Mouse (Mus musculus): ENCODE data around the gene Atxn1l. TPM values are rescaled to one million over a fixed set of nuclear protein-coding genes. Genes with fewer than 3 reads are reported as not detected.

Gene Atxn1l
- polyA plus RNA-seq (2014; fragmentation: Nextera tagmentation; extraction: Ambion mirVana) = 5.6 and 7.5 TPM in 2 replicates

DNA sequence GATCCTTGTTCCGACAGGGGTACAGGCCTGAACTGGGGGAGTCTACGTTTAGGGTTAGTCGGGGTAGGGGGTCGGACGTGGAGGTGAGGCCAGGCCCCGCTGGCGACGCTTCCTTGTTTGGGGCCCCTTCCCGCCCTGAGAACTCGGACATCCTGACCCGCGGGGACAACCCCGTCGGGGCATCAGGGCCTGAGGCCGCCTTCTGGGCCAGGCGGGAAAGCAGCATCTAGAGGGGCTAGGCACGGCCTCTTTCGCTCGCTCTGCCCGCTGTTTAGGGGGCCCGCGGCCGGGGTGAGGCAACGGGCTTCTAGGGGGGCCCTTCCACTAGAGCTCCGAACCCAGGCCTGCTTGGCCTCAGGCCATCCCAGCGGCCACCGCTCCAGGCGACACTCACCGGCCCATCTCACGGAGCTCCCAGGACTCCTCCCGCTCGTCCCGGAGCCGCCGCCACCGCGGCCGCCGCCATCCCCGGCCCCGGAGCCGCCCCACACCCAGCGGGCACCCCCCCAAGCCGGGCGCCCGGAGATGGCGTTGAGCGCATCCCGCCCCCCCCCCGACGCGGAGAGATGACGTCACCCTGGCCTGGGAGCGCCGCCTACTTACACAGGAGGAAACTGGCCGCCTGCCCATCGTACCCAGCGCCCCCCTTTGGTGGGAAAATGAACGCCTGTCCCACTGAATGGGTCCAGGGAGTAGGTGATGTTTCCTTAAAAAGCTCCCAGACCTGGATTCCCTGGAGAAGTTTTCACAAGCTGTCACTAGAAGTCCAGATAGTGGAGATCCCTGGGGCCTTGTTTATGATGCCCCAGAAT lies at the start of gene Atxn1l:
Gene Atxn1l (minus strand): TSS at position 503 of the 812 bp plus-strand sequence.
- peaks cover 10% of the 10 kb centered on the region for H3K4me1 ChIP-seq (replicated peaks; ENCODE audit: control insufficient read depth, insufficient read depth, low read length)
- DNase-seq (ENCODE audit: low spot score) (peak; percentile 92), ATAC-seq (replicated peaks; ENCODE audit: low FRiP score) (peak; percentile 87)
- H3K4me2 ChIP-seq = peak within 1 kb of the TSS; percentile 97
- no peaks in the 10 kb centered on the region for H3K9me3 ChIP-seq (ENCODE audit: control insufficient read depth, low read length)
- H3K36me3 ChIP-seq (ENCODE audit: control insufficient read depth, insufficient read depth, low read length) = peaks cover 11% of the 10 kb centered on the region
- H3K9ac ChIP-seq (ENCODE audit: low read depth, low read length) = peak within 1 kb of the TSS; percentile 97
- no peaks in the 10 kb centered on the region for H3K27me3 ChIP-seq (replicated peaks; ENCODE audit: control insufficient read depth, insufficient read depth, low read length)
- peak within 1 kb of the TSS; percentile 73; the same call in 1 of the 2 replicates for H3K27ac ChIP-seq (ENCODE audit: low read depth, low read length)
- H3K4me3 ChIP-seq (ENCODE audit: low read depth, low read length) = peak within 1 kb of the TSS; percentile 99
- under 1% methylated on average over 58 of the region's 59 CpGs for WGBS

DNA sequence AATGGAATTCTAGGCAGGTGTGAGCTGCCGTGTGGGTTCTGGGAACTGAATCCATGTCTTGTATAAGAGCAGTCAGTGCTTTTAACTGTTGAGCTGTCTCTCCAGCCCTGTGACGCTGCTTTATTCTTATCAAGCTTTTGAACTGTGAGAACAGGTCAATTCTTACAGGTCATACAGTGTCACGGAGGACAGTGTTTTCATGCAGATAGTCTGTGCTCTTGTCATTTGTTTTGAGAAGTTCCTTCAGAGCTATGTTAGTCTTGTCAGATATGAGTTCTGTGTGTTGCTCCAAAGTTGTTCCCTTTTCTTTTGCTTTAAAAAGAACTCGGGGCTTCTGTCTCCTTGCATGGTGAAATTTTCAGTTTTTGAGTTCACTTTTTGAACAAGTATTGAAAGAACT lies 43.0 kb upstream of the Atxn1l start:
- Histone ChIP-seq H3K4me1 (replicated peaks; ENCODE audit: control insufficient read depth, insufficient read depth, low read length) (peaks cover 19% of the 10 kb centered on the region), H3K27ac (ENCODE audit: low read depth, low read length) (no peak overlapping the region), H3K27me3 (replicated peaks; ENCODE audit: control insufficient read depth, insufficient read depth, low read length) (no peaks in the 10 kb centered on the region), H3K9me3 (ENCODE audit: control insufficient read depth, low read length) (no peaks in the 10 kb centered on the region), H3K4me3 (ENCODE audit: low read depth, low read length) (no peak overlapping the region), H3K9ac (ENCODE audit: low read depth, low read length) (no peak overlapping the region), H3K4me2 (peak overlapping the region; percentile 79), H3K36me3 (ENCODE audit: control insufficient read depth, insufficient read depth, low read length) (no peaks in the 10 kb centered on the region)
- DNase-seq (ENCODE audit: low spot score) (no peak), ATAC-seq (replicated peaks; ENCODE audit: low FRiP score) (no peak)
- WGBS = 48% methylated on average over 4 of the region's 4 CpGs

DNA sequence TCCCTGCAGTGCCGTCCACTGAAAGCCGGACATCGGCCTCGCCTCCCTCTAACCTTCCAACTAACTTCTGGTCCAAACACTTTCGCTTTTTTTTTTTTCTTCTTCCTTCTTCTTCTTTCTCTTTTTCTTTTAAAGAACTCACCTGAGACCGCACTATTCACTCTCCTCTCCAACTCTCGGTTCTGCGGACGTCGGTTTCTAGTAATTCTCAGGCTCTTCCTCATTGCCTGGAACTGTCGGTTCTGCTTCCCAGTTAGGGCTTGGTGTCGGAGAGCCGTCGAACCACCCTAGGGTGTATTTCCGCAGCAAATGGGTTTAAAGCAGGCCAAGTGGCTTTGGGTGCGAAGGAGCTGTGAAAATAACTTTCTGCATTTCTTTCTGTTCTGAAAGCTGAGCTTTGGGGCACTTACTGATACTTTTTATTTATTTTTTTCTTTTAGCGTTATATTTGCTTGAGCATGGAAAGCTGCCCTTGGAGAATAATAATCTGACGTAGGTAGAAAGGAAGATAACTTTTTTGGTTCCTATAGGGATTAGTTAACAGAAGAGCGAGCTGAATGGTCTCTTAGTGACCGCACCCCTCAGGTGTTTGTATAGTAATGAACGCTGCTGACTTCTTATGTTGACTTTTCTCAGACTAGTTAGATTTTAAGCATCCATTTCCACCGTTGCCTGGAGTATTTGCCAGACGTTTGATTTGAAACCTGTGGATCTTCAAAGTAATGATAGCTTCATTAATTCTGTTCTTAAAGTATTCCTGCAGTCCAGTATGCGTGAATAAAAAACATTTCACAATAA lies 42.1 kb upstream of the Atxn1l start:
- H3K4me2 ChIP-seq = peak overlapping the region; percentile 79
- ATAC-seq (replicated peaks; ENCODE audit: low FRiP score) = no peak
- H3K27ac ChIP-seq (ENCODE audit: low read depth, low read length) = peak overlapping the region; percentile 95
- H3K36me3 ChIP-seq (ENCODE audit: control insufficient read depth, insufficient read depth, low read length) = no peaks in the 10 kb centered on the region
- no peak for DNase-seq (ENCODE audit: low spot score)
- H3K4me3 ChIP-seq (ENCODE audit: low read depth, low read length) = peak overlapping the region; percentile 87
- 17% methylated on average over 24 of the region's 24 CpGs for WGBS
- H3K4me1 ChIP-seq (replicated peaks; ENCODE audit: control insufficient read depth, insufficient read depth, low read length) = peaks cover 19% of the 10 kb centered on the region
- peak overlapping the region; percentile 88 for H3K9ac ChIP-seq (ENCODE audit: low read depth, low read length)
- no peaks in the 10 kb centered on the region for H3K9me3 ChIP-seq (ENCODE audit: control insufficient read depth, low read length)
- no peaks in the 10 kb centered on the region for H3K27me3 ChIP-seq (replicated peaks; ENCODE audit: control insufficient read depth, insufficient read depth, low read length)

DNA sequence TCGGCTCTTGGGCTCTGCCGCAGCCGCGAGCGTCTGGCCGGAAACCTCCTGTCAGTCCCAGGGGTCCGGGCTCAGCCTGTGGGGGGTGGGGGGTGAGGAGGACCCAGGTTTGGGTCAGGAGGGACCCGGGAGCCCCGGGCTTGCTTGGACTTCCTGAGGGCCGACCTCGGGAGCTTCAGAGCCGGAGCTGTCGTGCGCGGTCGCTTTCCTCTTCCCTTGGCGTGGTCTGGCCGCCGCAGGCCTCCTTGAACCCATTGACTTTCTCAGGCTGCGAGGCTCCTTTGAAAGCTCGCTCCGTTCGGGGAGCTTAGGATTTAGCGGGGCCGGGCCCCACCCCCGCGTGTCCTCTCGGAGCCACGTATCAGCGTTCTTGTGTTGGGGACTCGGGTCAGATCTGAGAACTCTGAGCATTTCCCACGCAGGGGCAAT lies 41.5 kb upstream of the Atxn1l start:
- Histone ChIP-seq H3K4me3 (ENCODE audit: low read depth, low read length) (peak overlapping the region; percentile 87), H3K9me3 (ENCODE audit: control insufficient read depth, low read length) (no peaks in the 10 kb centered on the region), H3K4me1 (replicated peaks; ENCODE audit: control insufficient read depth, insufficient read depth, low read length) (peaks cover 19% of the 10 kb centered on the region), H3K9ac (ENCODE audit: low read depth, low read length) (peak overlapping the region; percentile 88), H3K4me2 (peak overlapping the region; percentile 79), H3K36me3 (ENCODE audit: control insufficient read depth, insufficient read depth, low read length) (no peaks in the 10 kb centered on the region), H3K27me3 (replicated peaks; ENCODE audit: control insufficient read depth, insufficient read depth, low read length) (no peaks in the 10 kb centered on the region), H3K27ac (ENCODE audit: low read depth, low read length) (peak overlapping the region; percentile 95)
- DNase-seq (ENCODE audit: low spot score) (no peak), ATAC-seq (replicated peaks; ENCODE audit: low FRiP score) (peak; percentile 40)
- WGBS = under 1% methylated on average over 31 of the region's 32 CpGs

DNA sequence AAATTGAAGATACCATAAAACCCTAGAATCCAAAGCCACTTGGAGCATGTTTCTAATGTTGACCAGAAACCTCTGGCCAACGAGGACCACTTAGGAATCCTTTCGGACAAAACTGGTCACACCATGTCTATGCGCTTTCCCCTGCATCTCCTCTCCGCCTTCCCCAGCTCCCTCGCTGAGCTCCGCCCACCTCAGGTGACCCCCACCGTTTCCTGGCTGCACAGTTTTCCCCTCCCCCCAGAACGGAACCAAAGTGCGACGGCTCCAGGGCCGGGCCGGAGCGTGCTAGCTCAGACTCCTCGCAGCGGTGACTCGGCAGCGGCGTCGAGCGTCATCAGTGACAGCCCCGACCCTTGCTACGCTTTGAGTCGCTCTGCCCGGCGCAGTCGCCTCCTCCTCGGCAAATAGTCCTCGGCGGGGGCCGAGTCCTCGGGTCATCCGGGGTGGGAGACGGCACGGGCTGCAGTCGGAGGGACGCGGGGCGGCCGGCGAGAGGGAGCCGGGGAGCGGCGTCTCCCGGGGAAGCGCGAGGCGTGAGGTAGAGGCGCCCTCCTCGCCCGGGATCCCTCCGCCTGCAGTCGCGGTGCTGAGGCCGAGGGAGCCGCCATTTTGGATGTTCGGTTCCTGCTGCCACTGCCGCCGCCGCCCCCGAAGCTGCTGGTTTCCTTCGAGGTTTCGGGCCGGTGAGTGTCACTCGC lies 40.9 kb upstream of the Atxn1l start, which contains the start of gene Ap1g1:
Gene Ap1g1 (plus strand): TSS at position 275 of the 698 bp plus-strand sequence.
- peaks cover 16% of the 10 kb centered on the region for H3K4me1 ChIP-seq (replicated peaks; ENCODE audit: control insufficient read depth, insufficient read depth, low read length)
- no peaks in the 10 kb centered on the region for H3K27me3 ChIP-seq (replicated peaks; ENCODE audit: control insufficient read depth, insufficient read depth, low read length)
- H3K9me3 ChIP-seq (ENCODE audit: control insufficient read depth, low read length) = no peaks in the 10 kb centered on the region
- peak within 1 kb of the TSS; percentile 79 for H3K4me2 ChIP-seq
- no peaks in the 10 kb centered on the region for H3K36me3 ChIP-seq (ENCODE audit: control insufficient read depth, insufficient read depth, low read length)
- H3K9ac ChIP-seq (ENCODE audit: low read depth, low read length) = peak within 1 kb of the TSS; percentile 88
- peak; percentile 98 for DNase-seq (ENCODE audit: low spot score)
- under 1% methylated on average over 63 of the region's 64 CpGs for WGBS
- peak; percentile 99 for ATAC-seq (replicated peaks; ENCODE audit: low FRiP score)
- peak within 1 kb of the TSS; percentile 95 for H3K27ac ChIP-seq (ENCODE audit: low read depth, low read length)
- peak within 1 kb of the TSS; percentile 87 for H3K4me3 ChIP-seq (ENCODE audit: low read depth, low read length)

DNA sequence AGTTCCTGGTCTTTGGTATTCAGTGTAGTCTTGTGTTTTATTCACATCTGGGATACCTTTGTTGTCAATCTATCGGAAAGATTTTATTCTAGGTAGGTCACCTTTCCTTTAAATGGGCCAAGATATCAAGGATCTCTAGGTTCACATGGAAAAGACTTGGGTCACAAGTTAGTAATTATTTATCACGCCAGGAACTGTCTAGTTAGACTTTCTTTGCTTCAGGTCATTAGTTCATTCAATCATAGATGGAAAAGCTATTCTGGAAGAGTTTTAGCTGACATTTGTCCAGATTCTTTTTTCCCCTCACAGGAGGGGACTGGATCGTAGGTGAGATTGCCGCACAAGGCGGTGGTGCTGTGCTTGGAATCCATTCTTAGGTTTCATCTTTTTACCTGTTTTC lies 40.3 kb upstream of the Atxn1l start:
- ATAC-seq (replicated peaks; ENCODE audit: low FRiP score) = no peak
- Histone ChIP-seq H3K27me3 (replicated peaks; ENCODE audit: control insufficient read depth, insufficient read depth, low read length) (no peaks in the 10 kb centered on the region), H3K4me2 (peak overlapping the region; percentile 62), H3K4me1 (replicated peaks; ENCODE audit: control insufficient read depth, insufficient read depth, low read length) (peaks cover 13% of the 10 kb centered on the region), H3K36me3 (ENCODE audit: control insufficient read depth, insufficient read depth, low read length) (no peaks in the 10 kb centered on the region), H3K9me3 (ENCODE audit: control insufficient read depth, low read length) (no peaks in the 10 kb centered on the region), H3K4me3 (ENCODE audit: low read depth, low read length) (peak overlapping the region; percentile 87), H3K9ac (ENCODE audit: low read depth, low read length) (peak overlapping the region; percentile 27; the same call in 1 of the 2 replicates), H3K27ac (ENCODE audit: low read depth, low read length) (no peak overlapping the region)
- WGBS = 28% methylated on average over 5 of the region's 5 CpGs
- DNase-seq (ENCODE audit: low spot score) = no peak

DNA sequence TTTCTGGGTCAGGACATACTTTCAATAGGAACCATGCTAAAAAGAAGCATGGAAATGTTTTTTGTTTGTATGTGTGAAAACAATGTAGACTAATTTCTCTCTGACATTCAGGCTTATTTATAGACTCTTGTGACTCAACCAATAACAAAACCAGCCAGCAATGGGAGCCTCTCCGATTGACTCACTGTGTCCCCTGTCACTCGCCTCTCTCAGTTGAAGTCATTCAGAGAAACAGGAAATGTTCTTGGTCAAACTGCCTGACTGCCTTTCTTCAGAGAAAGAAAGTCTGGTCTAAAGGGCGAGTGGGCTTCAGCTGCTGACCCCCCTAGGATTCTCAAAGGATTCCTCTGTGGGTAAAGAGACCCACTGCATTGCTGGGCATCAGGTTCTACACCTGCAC lies 35.6 kb upstream of the Atxn1l start:
- DNase-seq (ENCODE audit: low spot score) (no peak), ATAC-seq (replicated peaks; ENCODE audit: low FRiP score) (no peak)
- no peaks in the 10 kb centered on the region for H3K9me3 ChIP-seq (ENCODE audit: control insufficient read depth, low read length)
- H3K27me3 ChIP-seq (replicated peaks; ENCODE audit: control insufficient read depth, insufficient read depth, low read length) = no peaks in the 10 kb centered on the region
- no peak overlapping the region for H3K4me3 ChIP-seq (ENCODE audit: low read depth, low read length)
- H3K4me2 ChIP-seq = no peak overlapping the region
- H3K9ac ChIP-seq (ENCODE audit: low read depth, low read length) = no peak overlapping the region
- no peaks in the 10 kb centered on the region for H3K36me3 ChIP-seq (ENCODE audit: control insufficient read depth, insufficient read depth, low read length)
- 30% methylated on average over 3 of the region's 3 CpGs for WGBS
- no peaks in the 10 kb centered on the region for H3K4me1 ChIP-seq (replicated peaks; ENCODE audit: control insufficient read depth, insufficient read depth, low read length)
- H3K27ac ChIP-seq (ENCODE audit: low read depth, low read length) = no peak overlapping the region

DNA sequence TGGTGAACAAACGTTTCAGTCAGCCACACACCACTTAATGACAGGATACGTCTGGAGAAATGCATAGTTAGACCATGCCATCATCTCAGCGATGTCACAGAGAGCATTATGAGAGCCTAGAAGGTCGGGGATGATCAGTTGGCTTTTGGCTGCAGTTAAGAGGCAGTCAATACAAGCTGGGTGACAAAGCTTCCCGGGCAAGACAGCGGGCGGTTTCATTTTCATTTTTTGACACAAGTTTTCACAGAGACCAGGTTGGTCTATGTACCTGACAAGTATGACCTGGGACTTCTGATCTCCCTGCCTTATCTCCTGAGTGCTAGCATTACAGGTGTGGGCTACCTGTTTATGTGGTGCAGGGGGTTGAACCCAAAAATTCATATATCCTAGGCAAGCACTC lies 28.5 kb upstream of the Atxn1l start:
- H3K4me3 ChIP-seq (ENCODE audit: low read depth, low read length) = no peak overlapping the region
- 68% methylated on average over 7 of the region's 7 CpGs for WGBS
- H3K4me2 ChIP-seq = no peak overlapping the region
- ATAC-seq (replicated peaks; ENCODE audit: low FRiP score) (no peak), DNase-seq (ENCODE audit: low spot score) (no peak)
- no peak overlapping the region for H3K9ac ChIP-seq (ENCODE audit: low read depth, low read length)
- H3K9me3 ChIP-seq (ENCODE audit: control insufficient read depth, low read length) = peaks cover 14% of the 10 kb centered on the region
- no peaks in the 10 kb centered on the region for H3K4me1 ChIP-seq (replicated peaks; ENCODE audit: control insufficient read depth, insufficient read depth, low read length)
- H3K27ac ChIP-seq (ENCODE audit: low read depth, low read length) = no peak overlapping the region
- no peaks in the 10 kb centered on the region for H3K36me3 ChIP-seq (ENCODE audit: control insufficient read depth, insufficient read depth, low read length)
- H3K27me3 ChIP-seq (replicated peaks; ENCODE audit: control insufficient read depth, insufficient read depth, low read length) = no peaks in the 10 kb centered on the region

Measured in liver, embryonic 11.5 days (tissue).